Mouse (Mus musculus) lung, adult 2 months (tissue): ENCODE data around the gene Zp2.

ENCODE experiments used
- CTCF ChIP-seq: fragments of 200-500 bp; IDR thresholded peaks from 2 replicates; pipeline ENCODE4 v1.5.1; 2011; ENCODE audit warnings: mild to moderate bottlenecking, low read length, control low read depth; ENCODE audit not compliant: insufficient read depth
- POLR2A ChIP-seq: fragments of 200-500 bp; IDR thresholded peaks from 2 replicates; pipeline ENCODE4 v1.6.1; 2011; ENCODE audit warnings: low read depth, mild to moderate bottlenecking, control low read depth, low read length, borderline replicate concordance; ENCODE audit errors: extremely low read depth

DNA sequence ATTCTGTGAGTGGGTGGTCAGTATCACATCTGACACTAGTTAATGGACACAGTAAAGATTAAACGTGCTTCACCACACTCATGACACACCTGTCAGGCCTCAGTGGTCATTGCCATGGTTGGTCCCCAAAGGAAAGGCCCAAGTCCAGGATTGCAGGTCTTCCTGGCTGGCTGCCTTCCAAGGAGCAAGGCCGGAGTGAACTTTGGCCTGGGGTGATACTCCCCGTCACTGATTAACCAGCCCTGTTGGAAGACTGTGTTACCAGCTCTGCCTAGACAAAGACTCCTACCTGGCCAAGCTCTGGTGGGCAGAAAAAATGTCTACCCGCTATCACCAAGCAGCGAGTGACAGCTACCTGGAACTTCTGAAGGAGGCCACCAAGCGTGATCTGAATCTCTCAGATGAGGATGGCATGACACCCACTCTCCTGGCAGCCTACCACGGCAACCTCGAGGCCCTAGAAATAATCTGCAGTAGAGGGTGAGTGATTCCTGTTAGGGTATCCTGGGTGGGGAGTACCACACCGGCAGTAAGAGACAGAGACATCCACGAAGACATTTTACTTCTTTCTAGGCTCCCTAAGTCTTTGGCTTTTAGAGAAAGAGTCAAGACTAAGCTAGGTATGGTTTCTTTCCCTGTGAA, 28.6 kb upstream of the Zp2 start, which contains the start of gene Anks4b:
- TF ChIP-seq CTCF = no peak
- no peak for TF ChIP-seq POLR2A
